In genomic region chr10:122716739-122717474, GRCm38 (mm10) we compare ENCODE assay signal across 15 mouse cellular contexts. TPM values are rescaled to one million over a fixed set of nuclear protein-coding genes. Genes with fewer than 3 reads are reported as not detected.
DNase-seq lines count a peak whose midpoint lies in the region; ATAC-seq lines count a peak whose summit lies in the region.
"Had no signal": no experiment of that assay in that cellular context is flagged by ENCODE, and none has a peak within 500 bp of the region (broad histone marks: within the 10 kb centered on the region; RNA-seq: fewer than 3 reads in every experiment).

No protein-coding gene starts in this region.

- 0 out of 2 replicates have a peak, but pooled peaks cover 3% of the 10 kb centered on the region for H3K27me3 ChIP-seq in forebrain, embryonic 13.5 days
- peaks cover 7% of the 10 kb centered on the region; the same call in 1 of the 2 replicates for H3K27me3 ChIP-seq in midbrain, embryonic 12.5 days

- WGBS in forebrain, embryonic 13.5 days: 46% methylated on average over 14 of the region's 14 CpGs
- WGBS in midbrain, embryonic 12.5 days: 45% methylated on average over 14 of the region's 14 CpGs

- DNase-seq in left cerebral cortex, postnatal 25 days (ENCODE audit: low spot score in 2 of 2): peak; percentile 37 to 83
- DNase-seq in left cerebral cortex, postnatal 10 days (ENCODE audit: extremely low spot score in 1 of 2, low spot score in 2 of 2): no peak
- DNase-seq in telencephalon, adult 2 months (ENCODE audit: low read depth, low spot score): peak; percentile 53
- DNase-seq in kidney, adult 9 months: no peak
- no peak for DNase-seq in ovary, postnatal 14 days (ENCODE audit: low spot score)
- DNase-seq: cerebellum, adult 2 months; heart, adult 11 months; heart, postnatal 10 days; right cerebral cortex, postnatal 14 days had no signal

- no peak overlapping the region for H3K9ac ChIP-seq in forebrain, embryonic 13.5 days
- H3K9ac ChIP-seq in midbrain, embryonic 12.5 days (replicated peaks): no peak overlapping the region

- intact Hi-C loops in left cerebral cortex, postnatal 25 days (cut with DNase I): loop anchor here (5.0 to 10.0 kb wide), 2 partner anchors 135 to 268 kb away; no protein-coding TSS in a partner anchor
- intact Hi-C loops in left cerebral cortex, postnatal 10 days (cut with DNase I): no loop called here

- H3K9me3 ChIP-seq in forebrain, embryonic 13.5 days (replicated peaks): no peaks in the 10 kb centered on the region
- no peaks in the 10 kb centered on the region for H3K9me3 ChIP-seq in midbrain, embryonic 12.5 days
- H3K9me3 ChIP-seq: limb, embryonic 10.5 days had no signal

- no peak overlapping the region for H3K4me3 ChIP-seq in forebrain, embryonic 13.5 days
- H3K4me3 ChIP-seq in midbrain, embryonic 12.5 days: no peak overlapping the region
- H3K4me3 ChIP-seq: limb, embryonic 10.5 days; myocyte had no signal

- peak overlapping the region; percentile 37; the same call in 1 of the 2 replicates for H3K27ac ChIP-seq in forebrain, embryonic 13.5 days
- no peak overlapping the region for H3K27ac ChIP-seq in midbrain, embryonic 12.5 days (replicated peaks)
- H3K27ac ChIP-seq: macrophage had no signal

- no peak overlapping the region for H3K4me2 ChIP-seq in forebrain, embryonic 13.5 days
- no peak overlapping the region for H3K4me2 ChIP-seq in midbrain, embryonic 12.5 days (replicated peaks)

- peaks cover 39% of the 10 kb centered on the region for H3K4me1 ChIP-seq in forebrain, embryonic 13.5 days
- peaks cover 30% of the 10 kb centered on the region for H3K4me1 ChIP-seq in midbrain, embryonic 12.5 days

- ATAC-seq in forebrain, embryonic 13.5 days: peak; percentile 29; the same call in 1 of the 2 replicates
- ATAC-seq in midbrain, embryonic 12.5 days (ENCODE audit: low FRiP score, low read depth): peak; percentile 51; the same call in 1 of the 2 replicates
- ATAC-seq: intestine, postnatal 0 days had no signal

- no peaks in the 10 kb centered on the region for H3K36me3 ChIP-seq in forebrain, embryonic 13.5 days (ENCODE audit: poor library complexity, severe bottlenecking)
- no peaks in the 10 kb centered on the region for H3K36me3 ChIP-seq in midbrain, embryonic 12.5 days
- H3K36me3 ChIP-seq: limb, embryonic 10.5 days had no signal

RNA-seq across cellular contexts. Expression of gene Ppm1h, which starts 38.3 kb away (rescaled TPM):
- 100 to 1,000 TPM in 1 of 2 experiments, 10 to 100 TPM in 1; 93.9 to 111 TPM for total RNA-seq in left cerebral cortex, postnatal 25 days (2021)
- 10 to 100 TPM; 77.5 to 82.7 TPM for total RNA-seq in left cerebral cortex, postnatal 10 days (2021)
- polyA plus RNA-seq in forebrain, embryonic 13.5 days (2015; fragmentation: Nextera tagmentation; extraction: Ambion mirVana): 6.5 and 7.0 TPM in 2 replicates
- polyA plus RNA-seq in midbrain, embryonic 12.5 days (2016; fragmentation: Nextera tagmentation; extraction: Ambion mirVana): 8.1 and 9.2 TPM in 2 replicates

Comparison
In these comparisons a context has a peak if more than half of its experiments do, and no peak if none do; other contexts are left out.
1. DNase-seq: peak in left cerebral cortex, postnatal 25 days (2 of 2) and telencephalon, adult 2 months (single experiment); none in left cerebral cortex, postnatal 10 days (0 of 2), kidney, adult 9 months (single experiment) and ovary, postnatal 14 days (single experiment).